Mouse (Mus musculus) heart, embryonic 16.5 days (tissue): ENCODE measurements around the gene Cdh15. TPM values are rescaled to one million over a fixed set of nuclear protein-coding genes. Genes with fewer than 3 reads are reported as not detected.
A peak's percentile ranks its signal among the peaks of the same experiment; 100 is the strongest.

Experiments used
- ATAC-seq: fragments of 200-750 bp; cut with Nextera tagmentation; replicated peaks from 2 replicates; pipeline ENCODE4 v1.8.0; 2017; ENCODE audit warnings: moderate number of reproducible peaks; ENCODE audit not compliant: insufficient read depth, low FRiP score; ENCODE audit errors: extremely low read depth
- H3K27ac ChIP-seq: fragments of 300-500 bp; sonication (generic); 2 replicates; pipeline ENCODE4 v1.5.1; 2014; ENCODE audit warnings: mild to moderate bottlenecking, low read length, control low read depth, moderate library complexity
- H3K27me3 ChIP-seq: fragments of 300-500 bp; sonication (generic); 2 replicates; pipeline ENCODE4 v1.6.1; 2014; ENCODE audit warnings: low read length, mixed read lengths; ENCODE audit not compliant: control insufficient read depth, insufficient read depth
- H3K36me3 ChIP-seq: fragments of 300-500 bp; sonication (generic); 2 replicates; pipeline ENCODE4 v1.6.1; 2014; ENCODE audit not compliant: control insufficient read depth, insufficient read depth
- H3K4me1 ChIP-seq: fragments of 300-500 bp; sonication (generic); 2 replicates; pipeline ENCODE4 v1.6.1; 2014; ENCODE audit warnings: low read length, mixed read lengths; ENCODE audit not compliant: control insufficient read depth, insufficient read depth
- H3K4me2 ChIP-seq: fragments of 300-500 bp; sonication (generic); 2 replicates; pipeline ENCODE4 v1.6.1; 2014; ENCODE audit warnings: low read depth, mild to moderate bottlenecking, control low read depth, low read length
- H3K4me3 ChIP-seq: fragments of 300-500 bp; sonication (generic); 2 replicates; pipeline ENCODE4 v1.5.1; 2014; ENCODE audit warnings: mild to moderate bottlenecking, control low read depth, low read length
- H3K9ac ChIP-seq: fragments of 300-500 bp; sonication (generic); 2 replicates; pipeline ENCODE4 v1.6.1; 2014; ENCODE audit warnings: low read length, control low read depth
- H3K9me3 ChIP-seq: fragments of 300-500 bp; sonication (generic); replicated peaks from 2 replicates; pipeline ENCODE4 v1.6.1; 2016; ENCODE audit warnings: low read length; ENCODE audit not compliant: control insufficient read depth
- WGBS: fragments of 180-500 bp; shearing (Covaris S2); extraction: QIAGEN DNeasy Blood & Tissue Kit; methylation state at CpG from one replicate; pipeline ENCODE4 v1.1.7; 2014; 5-methylcytosine and 5-hydroxymethylcytosine counted together
- polyA plus RNA-seq: library from polyadenylated mRNA; unstranded; fragments of >200 nt; fragmentation: Nextera tagmentation; extraction: Ambion mirVana; gene quantifications from 2 replicates; pipeline ENCODE4 v1.2.1, GENCODE M21; 2015

Gene Cdh15
- polyA plus RNA-seq, 1 experiment from 2014 or later, result 0.51 TPM

GRCm38 (mm10) chr8:122851692-122852545 lies 4.2 kb downstream of the Cdh15 start:
- ATAC-seq, result no peak
- no peaks in the 10 kb centered on the region for H3K9me3 ChIP-seq
- H3K27ac ChIP-seq, result no peak overlapping the region
- H3K4me1 ChIP-seq, result peaks cover 10% of the 10 kb centered on the region
- WGBS, result 81% methylated on average over 12 of the region's 12 CpGs
- no peak overlapping the region for H3K4me3 ChIP-seq
- no peak overlapping the region for H3K4me2 ChIP-seq
- no peak overlapping the region for H3K9ac ChIP-seq
- peaks cover 2% of the 10 kb centered on the region; the same call in 1 of the 2 replicates for H3K27me3 ChIP-seq
- no peaks in the 10 kb centered on the region for H3K36me3 ChIP-seq

GRCm38 (mm10) chr8:122852546-122852905 lies 4.8 kb downstream of the Cdh15 start:
- H3K27ac ChIP-seq, result no peak overlapping the region
- H3K36me3 ChIP-seq, result no peaks in the 10 kb centered on the region
- H3K4me1 ChIP-seq, result peaks cover 10% of the 10 kb centered on the region
- H3K9ac ChIP-seq, result no peak overlapping the region
- ATAC-seq, result no peak
- no peaks in the 10 kb centered on the region for H3K9me3 ChIP-seq
- no peak overlapping the region for H3K4me2 ChIP-seq
- H3K4me3 ChIP-seq, result no peak overlapping the region
- H3K27me3 ChIP-seq, result peaks cover 2% of the 10 kb centered on the region; the same call in 1 of the 2 replicates
- 64% methylated on average over 1 of the region's 1 CpGs for WGBS

DNA sequence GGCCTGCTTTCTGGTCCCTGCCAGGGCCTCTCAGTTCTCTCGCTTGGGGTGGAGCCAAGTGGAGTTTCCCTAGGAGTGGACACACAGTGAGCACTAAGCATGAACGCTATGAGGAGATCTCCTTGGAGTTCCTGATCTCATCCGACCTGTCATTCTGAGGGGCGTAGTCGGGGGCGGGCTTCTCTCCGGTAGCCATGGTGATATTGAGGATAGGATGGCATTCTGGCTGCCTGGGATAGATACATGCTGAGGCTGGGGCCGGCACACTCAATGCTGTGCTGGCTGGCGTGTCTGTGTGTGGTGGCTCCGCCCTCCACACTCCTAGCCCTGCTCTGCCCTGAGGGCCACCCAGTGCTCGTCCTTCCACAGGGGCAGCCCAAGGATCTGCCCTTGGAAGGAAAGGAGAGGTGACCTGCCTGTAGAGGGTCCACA lies 5.6 kb downstream of the Cdh15 start:
- Histone ChIP-seq H3K27me3 (peaks cover 2% of the 10 kb centered on the region; the same call in 1 of the 2 replicates), H3K4me2 (peak overlapping the region; percentile 10; the same call in 1 of the 2 replicates), H3K36me3 (no peaks in the 10 kb centered on the region), H3K4me1 (peaks cover 6% of the 10 kb centered on the region), H3K9me3 (no peaks in the 10 kb centered on the region), H3K4me3 (no peak overlapping the region), H3K9ac (no peak overlapping the region), H3K27ac (no peak overlapping the region)
- WGBS, result 34% methylated on average over 11 of the region's 11 CpGs
- no peak for ATAC-seq

GRCm38 (mm10) chr8:122854388-122854787 lies 6.6 kb downstream of the Cdh15 start:
- H3K9ac ChIP-seq, result no peak overlapping the region
- 69% methylated on average over 7 of the region's 7 CpGs for WGBS
- H3K4me3 ChIP-seq, result no peak overlapping the region
- peaks cover 5% of the 10 kb centered on the region; the same call in 1 of the 2 replicates for H3K4me1 ChIP-seq
- no peaks in the 10 kb centered on the region; the same call in 1 of the 2 replicates for H3K27me3 ChIP-seq
- no peaks in the 10 kb centered on the region for H3K36me3 ChIP-seq
- no peaks in the 10 kb centered on the region for H3K9me3 ChIP-seq
- H3K4me2 ChIP-seq, result no peak overlapping the region
- ATAC-seq, result no peak
- no peak overlapping the region for H3K27ac ChIP-seq

DNA sequence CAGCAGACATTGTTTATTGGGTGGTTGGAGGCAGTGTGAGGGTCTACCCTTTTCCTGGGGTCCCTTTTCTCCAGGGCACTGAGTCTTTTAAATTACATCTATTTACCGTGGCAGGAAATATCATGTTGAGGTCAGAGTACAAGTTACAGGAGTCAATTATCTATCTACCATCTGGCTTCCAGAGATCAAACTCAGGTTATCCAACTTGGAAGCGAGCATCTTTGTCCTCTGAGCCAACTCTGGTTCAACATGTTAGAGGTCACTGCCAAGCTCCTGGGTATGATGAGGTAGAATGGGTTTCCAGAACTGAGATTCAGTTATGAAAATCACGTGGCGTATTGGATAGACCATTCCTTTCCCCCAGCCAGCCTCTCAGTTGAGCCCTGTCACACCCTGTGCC lies 7.4 kb downstream of the Cdh15 start:
- Histone ChIP-seq H3K9ac (no peak overlapping the region), H3K4me3 (no peak overlapping the region), H3K9me3 (no peaks in the 10 kb centered on the region), H3K4me2 (no peak overlapping the region), H3K4me1 (peaks cover 5% of the 10 kb centered on the region; the same call in 1 of the 2 replicates), H3K27me3 (no peaks in the 10 kb centered on the region; the same call in 1 of the 2 replicates), H3K27ac (no peak overlapping the region), H3K36me3 (no peaks in the 10 kb centered on the region)
- ATAC-seq, result no peak
- 72% methylated on average over 4 of the region's 4 CpGs for WGBS

DNA sequence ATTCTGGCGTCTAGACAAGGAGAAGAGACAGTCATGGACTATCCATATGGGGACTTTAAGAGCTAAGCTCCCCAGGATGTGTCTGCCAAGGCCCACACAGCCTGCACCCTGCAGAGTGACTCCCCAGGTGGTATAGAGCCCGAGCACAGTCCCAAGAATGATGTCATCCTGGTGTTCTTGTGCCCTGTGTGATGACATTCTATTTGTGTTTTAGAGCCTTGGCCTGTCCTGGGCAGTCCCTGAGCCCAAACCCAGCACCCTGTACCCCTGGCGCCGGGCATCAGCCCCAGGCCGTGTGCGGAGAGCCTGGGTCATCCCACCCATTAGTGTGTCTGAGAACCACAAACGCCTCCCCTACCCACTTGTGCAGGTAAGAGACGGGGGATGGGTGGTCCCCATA lies 8.5 kb downstream of the Cdh15 start:
- H3K9ac ChIP-seq, result no peak overlapping the region
- no peak for ATAC-seq
- H3K4me1 ChIP-seq, result peaks cover 5% of the 10 kb centered on the region; the same call in 1 of the 2 replicates
- H3K27ac ChIP-seq, result no peak overlapping the region
- no peak overlapping the region for H3K4me3 ChIP-seq
- no peaks in the 10 kb centered on the region for H3K9me3 ChIP-seq
- H3K27me3 ChIP-seq, result no peaks in the 10 kb centered on the region; the same call in 1 of the 2 replicates
- no peaks in the 10 kb centered on the region for H3K36me3 ChIP-seq
- WGBS, result 80% methylated on average over 8 of the region's 8 CpGs
- H3K4me2 ChIP-seq, result no peak overlapping the region

DNA sequence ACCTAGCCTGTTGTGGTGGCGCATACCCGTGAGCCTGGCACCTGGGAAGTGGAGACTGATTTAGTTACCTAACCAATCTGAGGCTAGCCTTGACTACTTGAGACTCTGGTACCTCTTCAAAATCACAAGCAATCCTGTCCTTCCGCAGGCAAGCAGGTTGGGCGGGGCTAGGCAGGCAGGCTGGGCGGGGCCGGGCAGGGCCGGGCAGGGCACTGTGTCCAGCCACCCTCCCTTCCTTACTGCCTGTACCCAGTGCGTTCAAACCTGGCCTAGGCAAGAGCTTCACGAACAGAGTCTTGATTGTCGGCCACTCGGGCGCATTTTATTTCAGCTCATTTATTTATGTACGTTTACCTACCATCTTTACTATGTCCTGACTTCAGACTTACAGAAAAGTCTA lies 12.1 kb downstream of the Cdh15 start:
- Histone ChIP-seq H3K27ac (no peak overlapping the region), H3K9ac (no peak overlapping the region), H3K4me3 (no peak overlapping the region), H3K4me2 (no peak overlapping the region), H3K36me3 (no peaks in the 10 kb centered on the region), H3K27me3 (no peaks in the 10 kb centered on the region), H3K9me3 (no peaks in the 10 kb centered on the region; the same call in 1 of the 2 replicates), H3K4me1 (no peaks in the 10 kb centered on the region)
- ATAC-seq, result no peak
- 67% methylated on average over 13 of the region's 13 CpGs for WGBS

DNA sequence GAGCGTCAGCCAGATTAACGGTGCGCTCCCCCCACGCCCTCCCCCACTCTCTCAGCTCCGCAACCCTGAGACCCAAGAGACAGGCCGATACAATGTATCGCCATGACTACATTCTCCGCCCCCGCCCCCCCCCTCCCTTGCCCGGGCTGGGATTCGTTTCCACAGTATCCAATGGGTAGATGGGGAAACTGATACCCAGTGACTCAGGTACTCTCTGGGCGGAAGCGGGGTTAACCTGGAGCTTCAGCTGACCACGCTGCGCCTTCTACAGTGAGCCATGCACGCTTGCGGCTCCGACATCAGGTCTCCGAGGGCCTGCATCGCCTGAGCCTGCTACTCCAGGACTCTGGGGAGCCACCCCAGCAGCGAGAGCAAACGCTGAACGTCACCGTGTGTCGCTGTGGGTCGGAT lies 17.0 kb downstream of the Cdh15 start:
- Histone ChIP-seq H3K9ac (no peak overlapping the region), H3K27ac (no peak overlapping the region), H3K9me3 (peaks cover 10% of the 10 kb centered on the region), H3K27me3 (no peaks in the 10 kb centered on the region), H3K4me1 (no peaks in the 10 kb centered on the region), H3K36me3 (no peaks in the 10 kb centered on the region), H3K4me2 (peak overlapping the region; percentile 31), H3K4me3 (peak overlapping the region; percentile 0; the same call in 1 of the 2 replicates)
- WGBS, result 59% methylated on average over 26 of the region's 26 CpGs
- ATAC-seq, result no peak

DNA sequence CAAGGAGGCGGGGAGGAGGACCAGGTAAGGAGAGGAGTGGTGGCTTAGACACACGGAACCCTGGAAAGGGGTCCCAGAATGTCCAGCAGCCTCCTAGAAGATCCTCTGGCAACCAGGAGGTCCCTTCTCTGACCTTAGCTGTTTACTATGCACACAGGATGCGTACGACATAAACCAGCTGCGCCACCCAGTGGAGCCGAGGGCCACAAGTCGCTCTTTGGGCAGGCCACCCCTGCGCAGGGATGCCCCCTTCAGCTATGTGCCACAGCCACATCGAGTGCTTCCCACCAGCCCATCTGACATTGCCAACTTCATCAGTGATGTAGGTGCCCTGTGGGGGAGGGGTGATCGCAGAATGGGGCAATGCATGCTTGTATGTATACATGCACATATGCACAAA lies 17.7 kb downstream of the Cdh15 start:
- WGBS, result 74% methylated on average over 10 of the region's 10 CpGs
- no peak overlapping the region for H3K9ac ChIP-seq
- peak overlapping the region; percentile 31 for H3K4me2 ChIP-seq
- H3K27ac ChIP-seq, result no peak overlapping the region
- H3K27me3 ChIP-seq, result no peaks in the 10 kb centered on the region
- no peak for ATAC-seq
- H3K9me3 ChIP-seq, result peaks cover 10% of the 10 kb centered on the region
- no peaks in the 10 kb centered on the region for H3K36me3 ChIP-seq
- peaks cover 2% of the 10 kb centered on the region; the same call in 1 of the 2 replicates for H3K4me1 ChIP-seq
- peak overlapping the region; percentile 5; the same call in 1 of the 2 replicates for H3K4me3 ChIP-seq
